Mouse (Mus musculus): ENCODE results near the gene Cacna2d2.
"Not testable (repeated sequence)": the region's sequence is repeated elsewhere in the genome, so short reads cannot be mapped to it uniquely, and the experiment has no call there.

The Cacna2d2 gene

GRCm38 (mm10) chr9:107566041-107566709 is 166.8 kb downstream of the Cacna2d2 start:
- peak; percentile 81 for DNase-seq

DNA sequence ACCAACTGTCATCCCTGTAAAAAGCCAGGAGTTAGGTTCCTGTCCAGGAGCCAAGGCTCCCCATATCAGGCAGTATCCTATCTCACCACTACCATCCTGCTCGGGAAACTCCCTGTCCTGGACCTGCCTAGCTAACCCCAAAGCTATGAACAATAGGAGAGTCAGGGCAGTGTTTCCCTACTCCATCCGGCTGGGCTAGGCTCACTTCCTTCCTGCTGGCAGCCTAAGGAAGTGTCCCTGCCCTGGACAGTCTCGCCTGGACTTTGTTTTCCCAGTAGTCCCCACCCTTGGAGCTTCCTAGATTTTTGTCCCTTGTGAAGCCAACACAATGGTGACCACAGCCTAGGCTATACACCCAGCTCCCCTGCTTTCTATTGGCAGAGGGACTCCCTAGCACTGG is 167.4 kb downstream of the Cacna2d2 start:
- DNase-seq = no peak

GRCm38 (mm10) chr9:107567702-107568319 is 168.4 kb downstream of the Cacna2d2 start, which contains the start of gene Hyal2:
TSS of gene Hyal2 (plus strand) at chr9:107567945.
- DNase-seq = peak; percentile 30

GRCm38 (mm10) chr9:107568331-107569261 is 169.2 kb downstream of the Cacna2d2 start:
- peak; percentile 95 for DNase-seq

GRCm38 (mm10) chr9:107569270-107569669 is 169.9 kb downstream of the Cacna2d2 start:
- no peak for DNase-seq

- no peak for DNase-seq
Observed at GRCm38 (mm10) chr9:107570016-107570415, 170.6 kb downstream of the Cacna2d2 start.

DNA sequence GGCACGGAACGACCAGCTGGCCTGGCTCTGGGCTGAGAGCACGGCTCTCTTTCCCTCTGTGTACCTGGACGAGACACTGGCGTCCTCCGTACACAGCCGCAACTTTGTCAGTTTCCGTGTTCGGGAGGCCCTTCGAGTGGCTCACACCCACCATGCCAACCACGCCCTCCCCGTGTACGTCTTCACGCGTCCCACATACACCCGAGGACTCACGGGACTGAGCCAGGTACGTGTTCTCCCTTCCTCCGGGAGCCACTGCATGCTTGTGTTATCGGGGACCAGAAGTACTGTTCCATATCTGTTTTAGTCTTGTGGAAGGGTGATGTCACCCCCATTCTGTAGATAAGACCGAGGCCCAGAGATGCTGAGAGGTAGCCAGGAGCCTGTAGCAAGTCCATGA is 171.4 kb downstream of the Cacna2d2 start:
- no peak for DNase-seq

GRCm38 (mm10) chr9:107571534-107572326 is 172.3 kb downstream of the Cacna2d2 start:
- DNase-seq = no peak

DNA sequence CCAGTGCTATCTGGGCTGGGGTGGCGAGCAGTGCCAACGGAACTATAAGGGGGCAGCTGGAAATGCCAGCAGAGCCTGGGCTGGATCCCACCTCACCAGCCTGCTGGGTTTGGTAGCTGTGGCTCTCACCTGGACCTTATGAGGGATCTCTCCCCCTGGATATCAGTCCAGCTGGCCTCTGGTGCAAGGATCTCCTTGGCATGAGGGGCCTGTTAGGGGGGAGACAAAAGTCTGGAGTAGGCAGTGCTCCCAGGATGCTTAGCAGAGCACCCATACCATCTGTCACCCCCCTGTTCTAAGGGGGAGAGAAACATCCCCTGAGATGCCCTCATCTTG is 172.9 kb downstream of the Cacna2d2 start:
- no peak for DNase-seq

DNA sequence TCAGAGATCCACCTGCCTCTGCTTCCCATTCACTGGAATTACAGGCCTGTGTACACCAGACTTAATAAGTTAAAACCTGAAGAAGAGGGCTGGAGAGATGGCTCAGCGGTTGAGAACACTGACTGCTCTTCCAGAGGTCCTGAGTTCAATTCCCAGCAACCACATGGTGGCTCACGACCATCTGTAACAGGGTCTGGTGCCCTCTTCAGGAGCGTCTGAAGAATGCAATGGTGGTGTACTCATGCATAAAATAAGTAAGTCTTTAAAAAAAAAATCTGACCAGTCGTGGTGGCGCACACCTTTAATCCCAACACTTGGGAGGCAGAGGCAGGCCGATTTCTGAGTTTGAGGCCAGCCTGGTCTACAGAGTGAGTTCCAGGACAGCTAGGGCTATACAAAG is 174.4 kb downstream of the Cacna2d2 start:
- not testable (repeated sequence) for DNase-seq

DNA sequence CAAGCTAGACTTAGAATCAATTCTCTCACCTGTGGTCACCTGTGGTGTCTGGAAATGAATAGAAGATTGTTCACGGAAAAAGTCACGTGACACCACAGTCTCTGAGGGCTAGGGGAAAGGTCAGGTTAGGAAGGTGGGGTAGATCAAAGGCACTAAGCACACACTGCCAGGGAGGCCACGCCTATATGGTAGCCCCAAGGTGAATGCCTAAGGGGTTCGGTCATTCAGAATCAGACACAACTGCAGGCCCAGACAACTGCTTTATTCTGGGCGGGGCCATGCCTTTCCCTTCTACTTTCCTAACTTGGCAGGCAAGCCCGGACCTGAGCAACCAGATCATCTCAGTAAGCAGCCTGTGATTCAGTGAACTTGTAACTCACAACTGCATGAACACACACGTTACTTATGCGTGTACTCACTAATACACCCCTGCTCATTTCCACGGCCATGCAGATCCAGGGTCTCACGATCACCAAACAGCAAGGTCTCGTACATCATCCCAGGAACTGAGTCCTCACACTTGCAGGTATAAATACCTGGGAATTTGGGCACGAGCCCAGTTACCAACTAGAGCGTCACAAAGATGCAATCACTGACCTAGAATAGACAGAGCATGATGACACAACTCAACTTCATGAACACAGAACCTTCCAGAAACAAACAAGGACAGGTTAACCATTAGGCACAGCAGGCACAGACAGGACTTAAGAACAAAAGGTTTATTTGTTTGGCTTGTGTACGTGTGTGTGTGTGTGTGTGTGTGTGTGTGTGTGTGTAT is 176.4 kb downstream of the Cacna2d2 start:
- DNase-seq = no peak

DNA sequence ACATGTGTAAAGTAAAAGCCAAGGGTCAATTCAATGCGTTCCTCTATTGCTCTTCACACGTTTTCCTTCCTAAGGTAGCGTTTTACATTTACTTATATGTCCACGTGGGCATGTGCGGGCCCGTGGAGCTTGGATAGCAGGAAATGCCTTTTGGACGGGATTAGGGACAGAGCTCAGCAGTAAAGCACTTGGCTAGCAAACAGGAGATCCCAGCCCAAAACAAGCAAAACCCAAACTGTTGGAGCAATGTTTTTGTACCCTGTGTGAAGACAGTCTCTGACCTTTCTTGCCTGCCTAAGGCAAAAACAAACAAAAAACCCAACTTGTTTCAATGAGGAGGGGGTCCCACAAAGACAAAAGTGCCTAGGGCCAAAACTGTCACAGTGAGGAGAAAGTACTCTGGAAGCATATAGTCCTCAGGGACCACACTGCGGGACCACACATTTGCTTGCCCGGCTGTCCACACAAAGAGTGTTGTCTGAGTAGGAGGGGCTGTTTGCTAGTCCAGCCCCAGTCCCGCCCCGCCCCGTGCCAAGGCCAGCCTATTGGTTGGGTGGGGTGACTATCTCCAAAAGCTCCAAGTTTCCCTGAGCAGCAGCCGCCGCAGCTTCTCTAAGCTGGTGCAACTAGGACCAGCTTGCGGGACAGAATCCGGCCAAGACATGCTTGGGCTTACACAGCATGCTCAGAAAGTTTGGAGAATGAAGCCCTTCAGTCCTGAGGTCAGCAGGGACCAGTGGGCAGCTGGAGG is 177.1 kb downstream of the Cacna2d2 start, which contains the start of gene Hyal1:
Gene Hyal1, plus strand, starts transcription at position 571 of the 751 bp plus-strand sequence.
- DNase-seq = peak; percentile 91

DNA sequence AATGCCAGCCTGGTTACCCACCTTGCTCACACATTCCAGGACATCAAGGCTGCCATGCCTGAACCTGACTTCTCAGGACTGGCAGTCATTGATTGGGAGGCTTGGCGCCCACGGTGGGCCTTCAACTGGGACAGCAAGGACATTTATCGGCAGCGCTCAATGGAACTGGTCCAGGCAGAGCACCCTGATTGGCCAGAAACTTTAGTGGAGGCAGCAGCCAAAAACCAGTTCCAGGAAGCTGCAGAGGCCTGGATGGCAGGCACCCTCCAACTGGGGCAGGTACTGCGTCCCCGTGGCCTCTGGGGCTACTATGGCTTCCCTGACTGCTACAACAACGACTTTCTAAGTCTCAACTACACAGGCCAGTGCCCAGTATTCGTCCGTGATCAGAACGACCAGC is 178.5 kb downstream of the Cacna2d2 start:
- no peak for DNase-seq

- DNase-seq = no peak
Observed at GRCm38 (mm10) chr9:107578587-107578986, 179.2 kb downstream of the Cacna2d2 start, which contains the start of gene Naa80. TSS of gene Naa80 (plus strand) at chr9:107578887.

Measured in embryo, embryonic 11 days (tissue).